In the genomic region with DNA sequence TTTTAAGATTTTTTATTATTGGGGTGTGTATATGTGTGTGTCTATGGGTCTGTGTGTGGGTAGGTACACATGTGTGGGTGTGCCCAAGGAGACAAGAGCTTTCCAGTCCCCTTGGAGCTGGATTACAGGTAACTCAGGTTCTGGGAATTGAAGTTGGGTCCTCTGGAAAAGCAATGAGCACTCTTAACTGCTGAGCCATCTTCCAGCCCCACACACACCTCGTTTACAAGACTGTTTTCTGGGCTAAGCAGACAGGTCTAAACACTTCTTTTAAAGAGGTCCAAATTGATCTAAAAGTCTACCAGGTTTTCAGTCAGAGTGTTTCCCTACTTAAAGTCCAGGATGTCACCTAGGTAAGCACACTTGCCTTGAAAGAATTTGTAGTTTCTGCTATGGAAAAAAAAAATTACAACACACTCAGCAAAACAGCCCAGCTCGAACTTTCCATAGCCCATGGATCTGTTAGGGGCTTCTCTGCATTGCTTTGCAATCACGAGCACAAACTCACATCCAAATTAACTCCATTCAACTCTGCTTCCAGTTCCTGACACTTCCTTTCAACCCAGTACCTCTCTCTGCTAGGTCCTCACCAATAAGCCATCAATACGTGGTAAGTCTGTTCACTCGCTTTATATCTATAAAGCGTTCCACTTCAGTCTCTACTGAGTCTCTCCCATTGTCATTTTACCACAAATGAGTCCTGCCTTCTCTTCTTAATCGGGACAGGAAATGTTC, we compare ENCODE assay signal across 19 mouse cellular contexts. TPM values are rescaled to one million over a fixed set of nuclear protein-coding genes. Genes with fewer than 3 reads are reported as not detected.
DNase-seq lines count a peak whose midpoint lies in the region; ATAC-seq and TF ChIP-seq lines count a peak whose summit lies in the region.
"Had no signal": no experiment of that assay in that cellular context is flagged by ENCODE, and none has a peak within 500 bp of the region (broad histone marks: within the 10 kb centered on the region; RNA-seq: fewer than 3 reads in every experiment).

No protein-coding gene starts in this region.

- no peak overlapping the region for H3K9ac ChIP-seq in lung, embryonic 15.5 days
- no peak overlapping the region for H3K9ac ChIP-seq in midbrain, embryonic 11.5 days (ENCODE audit: low read length)
- H3K9ac ChIP-seq in midbrain, embryonic 15.5 days: no peak overlapping the region
- H3K9ac ChIP-seq: embryonic facial prominence, embryonic 12.5 days; forebrain, embryonic 13.5 days; forebrain, embryonic 15.5 days had no signal

- no peaks in the 10 kb centered on the region for H3K9me3 ChIP-seq in lung, embryonic 15.5 days
- no peaks in the 10 kb centered on the region for H3K9me3 ChIP-seq in midbrain, embryonic 11.5 days (ENCODE audit: control insufficient read depth, low read length)
- H3K9me3 ChIP-seq in midbrain, embryonic 15.5 days: no peaks in the 10 kb centered on the region
- no peaks in the 10 kb centered on the region for H3K9me3 ChIP-seq in limb, embryonic 10.5 days (replicated peaks)
- H3K9me3 ChIP-seq in heart, embryonic 10.5 days: no peaks in the 10 kb centered on the region
- H3K9me3 ChIP-seq: embryonic facial prominence, embryonic 10.5 days; embryonic facial prominence, embryonic 12.5 days; forebrain, embryonic 13.5 days; forebrain, embryonic 15.5 days had no signal

- peak overlapping the region; percentile 26 for H3K4me2 ChIP-seq in lung, embryonic 15.5 days
- H3K4me2 ChIP-seq in midbrain, embryonic 11.5 days: no peak overlapping the region
- H3K4me2 ChIP-seq in midbrain, embryonic 15.5 days: no peak overlapping the region
- H3K4me2 ChIP-seq: embryonic facial prominence, embryonic 12.5 days; forebrain, embryonic 13.5 days; forebrain, embryonic 15.5 days had no signal

- no peaks in the 10 kb centered on the region for H3K27me3 ChIP-seq in lung, embryonic 15.5 days
- no peaks in the 10 kb centered on the region for H3K27me3 ChIP-seq in midbrain, embryonic 11.5 days (ENCODE audit: control insufficient read depth, insufficient read depth, low read length)
- H3K27me3 ChIP-seq in midbrain, embryonic 15.5 days (replicated peaks): no peaks in the 10 kb centered on the region
- H3K27me3 ChIP-seq in limb, embryonic 10.5 days (ENCODE audit: low read depth, poor library complexity, severe bottlenecking): 0 out of 2 replicates have a peak, but pooled peaks cover 6% of the 10 kb centered on the region
- no peaks in the 10 kb centered on the region for H3K27me3 ChIP-seq in heart, embryonic 10.5 days (ENCODE audit: insufficient read depth, poor library complexity, severe bottlenecking)
- H3K27me3 ChIP-seq: forebrain, embryonic 13.5 days; forebrain, embryonic 15.5 days had no signal

- no peak for TF ChIP-seq POLR2A in lung, adult 2 months (IDR thresholded peaks at IDR 0.05; ENCODE audit: borderline replicate concordance, extremely low read depth, low read depth, low read length)

- no peak overlapping the region for H3K27ac ChIP-seq in lung, embryonic 15.5 days
- no peak overlapping the region for H3K27ac ChIP-seq in midbrain, embryonic 11.5 days (ENCODE audit: low read depth, low read length)
- no peak overlapping the region for H3K27ac ChIP-seq in midbrain, embryonic 15.5 days
- peak overlapping the region; percentile 70 for H3K27ac ChIP-seq in limb, embryonic 10.5 days
- no peak overlapping the region for H3K27ac ChIP-seq in heart, embryonic 10.5 days
- H3K27ac ChIP-seq: embryonic facial prominence, embryonic 10.5 days; embryonic facial prominence, embryonic 12.5 days; forebrain, embryonic 13.5 days; forebrain, embryonic 15.5 days had no signal

- 71% methylated on average over 7 of the region's 7 CpGs for WGBS in lung, embryonic 15.5 days
- WGBS in lung, adult 2 months: 77% methylated on average over 7 of the region's 7 CpGs
- 84% methylated on average over 7 of the region's 7 CpGs for whole genome bisulfite sequencing in midbrain, embryonic 11.5 days
- 80% methylated on average over 7 of the region's 7 CpGs for WGBS in midbrain, embryonic 15.5 days
- WGBS in limb, embryonic 10.5 days: 74% methylated on average over 7 of the region's 7 CpGs
- 72% methylated on average over 7 of the region's 7 CpGs for WGBS in heart, embryonic 10.5 days

- TF ChIP-seq CTCF in lung, adult 2 months (IDR thresholded peaks at IDR 0.05; ENCODE audit: insufficient read depth, low read length): no peak

- ATAC-seq in lung, embryonic 15.5 days (ENCODE audit: borderline replicate concordance, extremely low read depth, low FRiP score, low TSS enrichment): no peak
- ATAC-seq in midbrain, embryonic 11.5 days (ENCODE audit: low FRiP score): no peak
- no peak for ATAC-seq in midbrain, embryonic 15.5 days (replicated peaks)
- ATAC-seq: forebrain, embryonic 13.5 days; forebrain, embryonic 15.5 days had no signal

- no peak overlapping the region for H3K4me3 ChIP-seq in lung, embryonic 15.5 days
- no peak overlapping the region for H3K4me3 ChIP-seq in lung, adult 2 months (replicated peaks; ENCODE audit: extremely low read depth, low read depth, low read length)
- H3K4me3 ChIP-seq in midbrain, embryonic 11.5 days (ENCODE audit: low read depth, low read length): no peak overlapping the region
- H3K4me3 ChIP-seq in midbrain, embryonic 15.5 days: no peak overlapping the region
- no peak overlapping the region for H3K4me3 ChIP-seq in limb, embryonic 10.5 days
- H3K4me3 ChIP-seq in heart, embryonic 10.5 days: no peak overlapping the region
- H3K4me3 ChIP-seq: embryonic facial prominence, embryonic 10.5 days; embryonic facial prominence, embryonic 12.5 days; forebrain, embryonic 13.5 days; forebrain, embryonic 15.5 days had no signal

- H3K36me3 ChIP-seq in lung, embryonic 15.5 days: no peaks in the 10 kb centered on the region
- H3K36me3 ChIP-seq in midbrain, embryonic 11.5 days (ENCODE audit: control insufficient read depth, insufficient read depth, low read length): no peaks in the 10 kb centered on the region
- H3K36me3 ChIP-seq in midbrain, embryonic 15.5 days (replicated peaks): no peaks in the 10 kb centered on the region
- no peaks in the 10 kb centered on the region for H3K36me3 ChIP-seq in limb, embryonic 10.5 days
- H3K36me3 ChIP-seq in heart, embryonic 10.5 days: no peaks in the 10 kb centered on the region
- H3K36me3 ChIP-seq: embryonic facial prominence, embryonic 10.5 days; embryonic facial prominence, embryonic 12.5 days; forebrain, embryonic 15.5 days had no signal

- H3K4me1 ChIP-seq in lung, embryonic 15.5 days: peaks cover 9% of the 10 kb centered on the region
- no peaks in the 10 kb centered on the region for H3K4me1 ChIP-seq in lung, adult 2 months (ENCODE audit: control insufficient read depth, insufficient read depth, low read length)
- no peaks in the 10 kb centered on the region for H3K4me1 ChIP-seq in midbrain, embryonic 11.5 days (ENCODE audit: control insufficient read depth, insufficient read depth, low read length)
- H3K4me1 ChIP-seq in midbrain, embryonic 15.5 days: no peaks in the 10 kb centered on the region
- peaks cover 52% of the 10 kb centered on the region for H3K4me1 ChIP-seq in limb, embryonic 10.5 days
- H3K4me1 ChIP-seq in heart, embryonic 10.5 days: no peaks in the 10 kb centered on the region
- H3K4me1 ChIP-seq: embryonic facial prominence, embryonic 12.5 days; forebrain, embryonic 13.5 days; forebrain, embryonic 15.5 days had no signal

- no peak for DNase-seq in lung, adult 2 months
- peak; percentile 54 for DNase-seq in midbrain, embryonic 11.5 days (ENCODE audit: low spot score, missing footprints)
- DNase-seq in limb, embryonic 10.5 days (ENCODE audit: low spot score): no peak
- DNase-seq in heart, embryonic 10.5 days (ENCODE audit: low spot score): no peak
- no peak for DNase-seq in layer of hippocampus, postnatal 14 days (ENCODE audit: low spot score in 2 of 2)
- DNase-seq: adrenal gland, adult 8-10 months; adrenal gland, postnatal 14 days; adrenal gland, postnatal 36 days; cerebellum, adult 11-12 months; cerebellum, adult 2 months; cerebellum, adult 9-10 months; cerebellum, postnatal 10 days; cerebellum, postnatal 25 days had no signal

RNA-seq across cellular contexts. Expression of a gene that starts 36.8 kb away (rescaled TPM):
- 41.8 and 49.3 TPM in 2 replicates for polyA plus RNA-seq in lung, embryonic 15.5 days (2015; fragmentation: Nextera tagmentation; extraction: Ambion mirVana)
- 104 and 117 TPM in 2 replicates for polyA plus RNA-seq in lung, adult 2 months (2012; rRNA removed)
- polyA plus RNA-seq in midbrain, embryonic 11.5 days (2014; fragmentation: Nextera tagmentation; extraction: Ambion mirVana): 5.5 and 6.2 TPM in 2 replicates
- 5.9 and 7.1 TPM in 2 replicates for polyA plus RNA-seq in midbrain, embryonic 15.5 days (2015; fragmentation: Nextera tagmentation; extraction: Ambion mirVana)
- polyA plus RNA-seq in limb, embryonic 10.5 days (2016; fragmentation: Nextera tagmentation; extraction: Ambion mirVana): 22.5 and 31.5 TPM in 2 replicates
- 5.1 and 28.3 TPM in 2 replicates for polyA plus RNA-seq in heart, embryonic 10.5 days (2016; fragmentation: Nextera tagmentation; extraction: Ambion mirVana)
- total RNA-seq in layer of hippocampus, postnatal 14 days (2021): 1 to 10 TPM; 7.7 to 7.8 TPM
